Mouse (Mus musculus) mouse trophoblast stem cell (cell line): ENCODE measurements at regions not wholly inside any gene's neighbourhood (a gene's known extent, or its start where the extent isn't known, plus 50 kb on each side); places are given as distances from the start of the nearest gene placed in this dataset.
"Not testable (repeated sequence)": the region's sequence is repeated elsewhere in the genome, so short reads cannot be mapped to it uniquely, and the experiment has no call there.

Source experiments
- in situ Hi-C, 2 experiments: fragments of 300-500 bp; cut with MseI, MboI; formaldehyde crosslinking; loops; 2 replicates in 1 of 2; 3 replicates in 1 of 2; pipeline ENCODE4 v1.15.1; 2025

GRCm38 (mm10) chr17:81319605-81320004 is 122.0 kb upstream of the Gm11096 start:
- in situ Hi-C loops = no loop called here

DNA sequence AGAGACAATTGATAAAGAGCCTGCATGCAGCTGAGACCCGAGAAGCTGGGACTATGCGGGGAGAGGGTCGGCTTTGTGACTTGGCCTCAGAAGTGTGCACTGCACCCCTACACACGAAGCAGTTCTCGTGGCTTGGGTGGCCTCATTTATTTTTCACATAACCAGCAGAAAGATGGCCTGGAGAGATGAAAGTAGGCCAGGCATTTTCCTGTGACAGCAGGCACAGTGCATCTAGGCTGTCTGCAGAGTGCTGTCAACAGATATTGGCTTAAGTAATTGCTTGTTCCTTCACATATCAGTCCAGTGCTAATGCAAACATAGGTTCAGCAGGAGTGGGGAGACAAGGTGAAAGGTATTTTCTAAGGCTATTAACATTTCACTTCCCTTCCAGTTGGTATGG is 124.9 kb upstream of the Gm11096 start:
- in situ Hi-C loops = no loop called here

- in situ Hi-C loops = no loop called here
These were observed 135.7 kb upstream of the Gm11096 start for GRCm38 (mm10) chr17:81305880-81306279.

GRCm38 (mm10) chr17:81304574-81304973 is 137.0 kb upstream of the Gm11096 start:
- in situ Hi-C loops = no loop called here

DNA sequence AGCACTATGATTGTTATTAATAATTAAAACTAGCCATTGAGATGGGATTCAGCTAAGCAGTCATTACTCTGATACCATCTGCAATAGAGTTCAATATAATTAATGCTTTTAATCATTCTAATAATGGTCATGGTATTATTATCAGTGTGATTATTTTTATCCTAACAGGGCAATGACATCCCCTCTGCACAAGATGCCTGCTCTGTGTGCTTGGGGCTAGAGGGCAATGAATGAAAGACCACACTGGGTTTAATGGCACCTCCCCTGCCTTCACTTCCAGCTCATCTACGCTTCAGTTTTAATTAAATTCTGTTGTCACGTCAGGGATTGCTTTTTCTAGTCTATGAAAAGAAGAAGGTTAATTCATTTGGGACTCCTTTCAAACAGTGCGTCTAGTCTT is 139.1 kb upstream of the Gm11096 start:
- in situ Hi-C loops = no loop called here

- in situ Hi-C loops = no loop called here
These were observed 149.7 kb upstream of the Gm11096 start for GRCm38 (mm10) chr17:81291829-81292228.

- in situ Hi-C loops = no loop called here
These were observed 159.0 kb upstream of the Gm11096 start for GRCm38 (mm10) chr17:81282543-81282942.

DNA sequence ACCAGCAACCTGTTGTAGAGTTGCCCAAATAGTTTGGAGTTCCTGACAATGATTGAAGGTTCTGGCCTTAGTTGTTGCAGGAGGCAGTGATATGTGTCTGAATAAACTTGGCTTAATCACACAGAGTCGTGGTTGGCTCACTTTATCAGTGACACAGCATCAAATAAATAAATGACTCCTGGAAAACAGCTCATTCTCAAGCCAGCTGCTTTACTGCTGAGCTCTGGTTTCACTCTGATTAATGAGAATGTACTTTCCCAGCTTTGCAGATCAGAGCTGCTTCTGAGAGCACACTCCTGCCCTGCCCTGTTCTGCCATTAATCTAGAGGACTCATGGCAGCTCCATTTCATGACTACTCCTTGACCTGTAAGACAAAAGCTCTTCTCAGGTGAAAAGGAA is 171.3 kb upstream of the Gm11096 start:
- in situ Hi-C loops = no loop called here

GRCm38 (mm10) chr17:81261957-81262356 is 179.6 kb upstream of the Gm11096 start:
- in situ Hi-C loops = no loop called here

- in situ Hi-C loops = no loop called here
These were observed 181.5 kb upstream of the Gm11096 start for GRCm38 (mm10) chr17:81260036-81260435.

GRCm38 (mm10) chr17:81256106-81256505 is 185.5 kb upstream of the Gm11096 start:
- in situ Hi-C loops = no loop called here

DNA sequence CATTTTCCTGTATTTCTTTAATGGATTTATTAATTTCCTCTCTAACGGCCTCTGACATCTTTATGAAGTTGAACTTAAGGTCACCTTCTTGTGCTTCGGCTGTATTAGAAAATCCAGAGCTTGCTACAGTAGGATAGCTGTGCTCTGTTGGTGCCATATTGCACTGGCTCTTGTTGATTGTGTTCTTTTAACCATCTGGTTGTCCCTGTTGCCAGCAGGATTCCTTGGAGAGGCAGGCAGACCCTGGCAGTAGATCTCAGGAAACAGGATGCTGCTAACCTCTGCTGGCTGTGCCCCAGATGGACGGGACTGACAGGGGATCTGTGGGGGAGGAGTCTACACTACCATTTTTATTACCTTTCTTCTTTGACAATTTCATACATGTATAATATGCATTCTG is 185.9 kb upstream of the Thumpd2 start:
- in situ Hi-C loops = no loop called here

DNA sequence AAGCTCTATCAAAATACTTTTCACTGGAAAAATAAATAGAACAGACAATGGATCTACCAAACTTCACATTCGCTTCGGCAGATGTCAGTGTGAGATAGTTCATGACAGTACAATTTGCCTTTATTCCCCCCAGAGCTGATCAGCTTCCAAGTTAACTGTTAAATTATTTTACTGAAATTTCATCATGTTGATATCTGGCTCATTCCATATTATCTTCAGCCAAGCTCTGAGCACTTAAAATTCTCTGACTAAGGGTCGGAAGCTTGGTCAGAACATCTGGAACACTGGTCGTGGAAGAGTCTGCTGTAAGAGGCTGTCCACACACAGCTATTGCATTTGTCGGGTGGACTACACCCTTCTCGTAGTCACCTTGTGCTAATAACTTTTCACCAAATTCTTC is 181.3 kb upstream of the Thumpd2 start:
- in situ Hi-C loops = no loop called here

GRCm38 (mm10) chr17:81231771-81232170 is 166.9 kb upstream of the Thumpd2 start:
- in situ Hi-C loops = not testable (repeated sequence)

DNA sequence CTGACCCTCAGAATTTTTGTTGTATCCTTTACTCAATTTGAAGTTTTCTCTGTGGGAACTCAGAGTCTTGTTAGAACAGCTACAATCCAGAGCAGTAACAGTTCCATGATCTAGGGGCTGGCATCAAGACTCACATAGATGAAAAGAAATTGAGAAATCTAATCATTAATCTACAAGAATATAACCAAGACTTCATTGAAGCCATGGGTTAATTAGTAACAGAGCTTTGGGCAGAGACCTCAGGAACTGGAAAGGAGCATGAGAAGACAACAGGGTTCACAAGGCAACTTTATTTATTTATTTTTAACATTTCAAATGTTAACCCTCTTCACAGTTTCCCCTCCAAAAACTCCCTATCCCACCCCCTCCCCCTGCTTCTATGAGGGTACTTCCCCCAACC is 160.4 kb upstream of the Thumpd2 start:
- in situ Hi-C loops = no loop called here

DNA sequence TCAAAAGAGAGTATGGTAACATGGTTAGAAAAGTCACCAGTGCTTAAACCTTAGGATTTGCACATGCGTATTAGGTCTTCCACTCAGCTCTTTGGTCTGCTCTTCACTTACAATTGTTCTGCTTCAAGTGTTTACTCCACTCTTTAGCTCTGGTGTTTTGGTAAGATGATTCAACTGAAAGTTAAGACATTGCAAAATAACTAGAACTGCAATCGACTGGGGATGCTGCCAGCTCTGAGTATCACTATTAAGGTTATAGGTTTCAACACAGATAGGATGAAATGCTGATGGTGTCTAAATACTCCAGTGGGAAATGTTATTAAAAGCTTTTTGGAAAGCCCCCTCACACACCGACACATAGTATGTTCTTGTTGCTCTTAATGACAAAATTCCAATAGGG is 156.6 kb upstream of the Thumpd2 start:
- in situ Hi-C loops = no loop called here

GRCm38 (mm10) chr17:81214844-81215243 is 150.0 kb upstream of the Thumpd2 start:
- in situ Hi-C loops = no loop called here

GRCm38 (mm10) chr17:81212043-81212442 is 147.2 kb upstream of the Thumpd2 start:
- in situ Hi-C loops = no loop called here

DNA sequence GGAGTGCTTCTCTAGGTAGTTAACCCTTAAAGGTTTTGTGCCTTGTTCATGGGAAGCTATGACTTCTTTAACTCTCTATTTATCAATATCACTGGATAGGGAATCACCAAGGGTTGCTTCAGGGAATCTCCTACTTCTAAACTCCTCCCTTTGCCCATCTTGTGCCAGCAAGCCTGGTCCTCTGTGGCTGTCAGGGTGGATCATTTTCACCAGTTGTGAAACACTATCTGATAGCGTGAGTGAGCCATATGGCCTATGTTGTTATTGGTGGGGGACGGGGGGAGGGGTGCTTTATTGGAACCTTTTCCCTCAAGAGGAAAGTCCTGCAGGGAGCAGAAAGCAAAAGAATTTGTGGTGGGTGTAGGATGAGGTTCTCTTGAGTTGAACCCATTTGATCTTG is 145.5 kb upstream of the Thumpd2 start:
- in situ Hi-C loops = no loop called here

- in situ Hi-C loops = no loop called here
These were observed 144.4 kb upstream of the Thumpd2 start for GRCm38 (mm10) chr17:81209323-81209722.

DNA sequence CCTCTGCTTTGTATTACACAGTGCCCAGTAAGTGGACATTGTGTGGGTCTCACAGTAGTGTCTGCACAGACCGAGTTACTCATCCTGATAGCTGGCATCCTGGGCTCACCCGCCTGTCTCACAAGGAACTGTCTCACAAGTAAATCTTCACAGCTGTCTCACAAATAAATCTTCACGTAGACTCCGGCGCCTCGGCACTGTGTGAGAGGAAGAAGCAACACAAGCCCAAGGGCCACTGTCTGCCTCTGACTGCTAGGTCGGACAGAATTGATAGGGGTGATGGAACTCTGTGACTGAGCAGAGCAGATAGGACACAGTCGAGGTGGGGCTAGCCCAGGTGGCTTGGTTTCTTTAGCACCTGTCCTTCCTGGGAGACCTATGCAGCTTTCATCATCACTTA is 136.2 kb upstream of the Thumpd2 start:
- in situ Hi-C loops = no loop called here

DNA sequence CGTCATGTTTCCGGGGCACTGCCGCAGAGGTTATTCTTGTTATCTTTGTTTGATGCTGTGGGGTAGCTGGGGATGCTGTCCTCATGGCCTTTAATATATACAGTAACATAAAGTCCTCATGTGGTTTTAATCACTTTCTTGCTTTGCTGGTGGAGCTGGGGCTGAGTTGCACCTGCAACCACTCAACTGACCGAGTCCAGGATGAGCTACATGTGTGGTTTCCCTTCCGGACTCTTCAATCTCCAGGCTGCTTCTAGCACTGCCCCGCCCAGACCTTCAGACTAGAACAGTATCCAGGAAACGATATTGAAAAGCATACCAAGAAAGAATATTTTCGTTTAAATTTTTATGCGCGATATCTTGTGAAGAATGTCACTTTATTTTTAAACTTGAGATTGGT is 129.1 kb upstream of the Thumpd2 start:
- in situ Hi-C loops = loop anchor here (10.0 to 25.0 kb wide), 3 partner anchors 471 to 1768 kb away; no protein-coding TSS in a partner anchor

- in situ Hi-C loops = loop anchor here (10.0 to 25.0 kb wide), 3 partner anchors 471 to 1769 kb away; no protein-coding TSS in a partner anchor
These were observed 128.5 kb upstream of the Thumpd2 start for GRCm38 (mm10) chr17:81193230-81193871.

- in situ Hi-C loops = loop anchor here (10.0 to 25.0 kb wide), 3 partner anchors 475 to 1772 kb away; no protein-coding TSS in a partner anchor
These were observed 125.1 kb upstream of the Thumpd2 start for GRCm38 (mm10) chr17:81189996-81190395.
